Mouse (Mus musculus) C2C12 (cell line): ENCODE data around the gene Gm17359.

Experiments used
- CEBPB ChIP-seq: IDR thresholded peaks from one replicate; pipeline ENCODE4 v1.6.1; 2011; ENCODE audit warnings: low read depth, mild to moderate bottlenecking, control low read depth, moderate library complexity
- CTCF ChIP-seq: IDR thresholded peaks from one replicate; pipeline ENCODE4 v1.5.1; 2011; ENCODE audit not compliant: control insufficient read depth, insufficient read depth, insufficient read length
- MAX ChIP-seq: IDR thresholded peaks from one replicate; pipeline ENCODE4 v1.6.1; 2011; ENCODE audit warnings: mild to moderate bottlenecking, control low read depth
- MYOD1 ChIP-seq: IDR thresholded peaks from one replicate; pipeline ENCODE4 v1.6.1; 2011; ENCODE audit warnings: low read depth; ENCODE audit not compliant: control insufficient read depth, insufficient read length
- USF1 ChIP-seq: IDR thresholded peaks from one replicate; pipeline ENCODE4 v1.6.1; 2011; ENCODE audit warnings: low read depth, mild to moderate bottlenecking, control low read depth, moderate library complexity

GRCm38 (mm10) chr3:79438276-79438675 lies 101.8 kb downstream of the Gm17359 start:
- TF ChIP-seq CTCF = no peak
- no peak for TF ChIP-seq MYOD1
- no peak for TF ChIP-seq MAX
- no peak for TF ChIP-seq USF1
- TF ChIP-seq CEBPB = no peak
